Mouse (Mus musculus) kidney, postnatal 4 days (tissue): ENCODE measurements around the gene Ctbp2.

Experiments
- DNase-seq, 2 experiments: peaks; one replicate each; pipeline ENCODE4 v3.0.0; 2021; ENCODE audit warnings: mixed read lengths in 2 of 2

The Ctbp2 gene

DNA sequence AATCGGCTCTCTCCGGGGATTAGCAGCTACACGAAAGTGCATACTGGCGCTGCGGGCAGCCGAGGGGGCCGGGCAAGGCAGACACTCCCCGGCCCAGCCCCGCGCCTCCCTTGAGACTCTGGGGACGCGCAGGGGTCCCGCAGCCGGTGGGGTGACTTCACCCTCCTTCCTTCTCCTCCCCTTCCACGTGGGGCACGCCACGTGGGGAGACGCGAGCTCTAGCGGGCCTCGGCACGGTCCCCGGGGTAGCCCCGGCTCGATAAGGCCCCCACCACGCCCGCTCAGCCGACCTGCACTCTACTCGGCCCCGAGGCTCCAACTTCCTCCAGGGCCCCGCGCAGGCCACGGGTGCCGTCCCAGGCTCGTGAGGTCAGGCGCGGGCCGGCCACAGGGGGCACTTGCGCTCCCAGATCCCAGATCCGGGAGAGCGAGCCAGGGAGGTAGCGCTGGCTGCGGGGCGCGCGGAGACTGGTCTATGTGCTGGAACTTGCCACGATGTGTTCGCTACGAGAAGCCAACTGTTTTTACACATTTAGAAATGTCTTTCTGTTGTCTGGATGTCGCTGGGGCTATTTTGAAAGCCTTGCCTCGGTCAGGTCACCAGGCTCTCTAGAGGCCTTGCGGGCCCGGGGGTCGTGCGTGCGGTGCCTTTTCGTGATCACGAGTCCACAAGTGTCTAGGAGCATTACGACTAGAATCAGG, at the start of gene Ctbp2:
TSS of gene Ctbp2 (minus strand) at position 356 of the 702 bp plus-strand sequence.
- DNase-seq = peak; percentile 89 to 94

DNA sequence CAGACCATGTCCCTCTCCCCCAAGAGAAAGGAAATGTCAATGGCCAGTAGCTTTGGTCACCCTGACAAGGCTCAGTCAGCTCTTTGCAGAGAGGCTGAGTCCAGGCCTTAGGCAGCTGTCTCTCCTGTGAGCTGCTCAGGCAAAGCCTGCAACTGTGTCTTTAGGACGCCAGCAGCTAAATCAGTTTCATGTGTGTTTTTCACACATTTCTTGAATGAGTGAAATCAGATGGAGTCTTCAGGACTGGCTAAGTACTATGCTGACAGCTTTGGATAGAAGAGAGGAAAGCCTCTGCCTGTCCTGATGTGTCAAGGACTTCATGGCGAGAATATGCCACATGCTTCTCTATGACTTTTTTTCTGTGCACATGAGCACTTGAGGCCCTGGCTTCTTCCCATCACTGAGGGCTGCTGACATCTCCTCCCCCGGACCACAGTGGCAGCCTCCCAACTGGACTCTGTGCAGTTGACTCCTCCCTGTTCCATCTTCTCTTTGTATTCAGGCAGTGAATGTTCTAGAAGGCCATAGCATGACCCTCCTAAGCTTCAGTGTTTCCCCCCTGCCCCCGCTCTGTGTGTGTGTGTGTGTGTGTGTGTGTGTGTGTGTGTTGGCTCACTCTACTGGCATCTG, 47.4 kb upstream of the Ctbp2 start:
- DNase-seq = peak; percentile 77 to 84

DNA sequence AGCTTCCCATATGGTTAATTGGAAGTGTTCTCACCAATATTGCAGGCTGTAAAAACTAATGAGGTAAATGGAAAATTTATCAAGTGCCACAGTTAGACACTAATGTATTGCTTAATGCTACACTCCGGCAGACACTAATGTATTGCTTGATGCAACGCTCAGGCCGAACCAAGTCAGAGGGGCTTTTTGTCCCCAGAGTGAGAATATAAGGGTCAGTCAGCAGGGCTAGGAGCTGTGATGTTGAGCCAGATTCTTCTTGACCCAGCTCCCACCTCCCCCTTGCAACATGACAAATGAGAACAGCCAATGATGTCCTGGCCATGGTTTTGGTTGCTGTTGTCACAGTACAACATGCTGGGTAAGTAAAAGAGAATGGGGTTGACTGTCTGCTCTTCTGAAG, 44.8 kb upstream of the Ctbp2 start:
- no peak for DNase-seq

DNA sequence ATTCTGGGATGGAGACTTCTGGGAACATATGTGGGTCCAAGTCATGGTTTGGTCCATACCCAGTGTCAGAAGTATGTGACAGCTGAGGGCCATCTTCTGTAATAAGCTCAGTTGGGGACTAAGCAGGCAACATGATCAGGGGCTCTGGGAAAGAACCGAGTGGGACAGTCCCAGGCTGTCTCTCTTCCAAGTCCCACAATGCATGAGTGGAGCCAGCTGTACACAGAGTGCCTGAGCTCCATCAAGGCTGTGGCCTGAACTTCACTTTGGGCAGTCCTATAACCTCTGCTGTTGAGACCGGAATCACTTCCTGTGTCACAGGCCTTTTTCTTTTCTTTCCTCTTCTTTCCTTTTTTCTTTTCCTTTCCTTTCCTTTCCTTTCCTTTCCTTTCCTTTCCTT, 43.7 kb upstream of the Ctbp2 start:
- DNase-seq = peak in 1 of 2 experiments; percentile 44

DNA sequence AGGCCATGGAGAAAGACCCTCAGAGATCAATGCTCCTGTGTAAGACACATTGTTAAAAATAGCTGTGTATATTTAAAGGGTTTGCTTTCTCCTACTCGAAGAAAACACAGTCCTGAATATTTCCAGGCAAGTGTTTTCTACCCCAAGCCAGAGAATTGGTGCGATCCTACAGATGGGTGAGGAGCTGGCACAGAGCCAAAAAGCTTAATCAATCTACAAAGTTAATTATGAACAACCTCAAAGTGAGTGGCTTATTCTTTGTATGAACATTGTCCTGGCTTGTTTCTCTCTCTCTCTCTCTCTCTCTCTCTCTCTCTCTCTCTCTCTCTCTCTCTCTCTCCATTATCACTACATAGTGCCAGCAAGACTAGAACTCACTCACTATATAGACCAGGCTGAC, 40.6 kb upstream of the Ctbp2 start:
- no peak for DNase-seq

DNA sequence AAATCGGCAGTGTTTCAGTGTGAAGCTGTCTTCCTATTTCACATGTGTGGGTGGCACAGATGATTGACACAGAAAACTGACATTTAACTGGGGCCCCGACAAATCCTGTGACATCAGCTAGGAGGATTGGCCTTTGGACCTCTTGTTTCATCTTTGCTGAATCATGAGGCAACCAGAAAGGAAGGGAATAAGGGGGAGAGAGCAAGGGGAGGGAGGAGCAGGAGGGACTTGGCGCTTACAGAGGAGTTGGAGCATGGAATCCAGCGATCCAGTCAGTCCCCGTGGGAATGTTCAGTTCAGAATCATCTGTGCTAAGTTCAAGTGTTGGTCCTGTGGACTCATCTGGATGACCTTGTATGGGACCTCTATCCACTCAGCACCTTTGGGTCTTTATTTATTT, 38.9 kb upstream of the Ctbp2 start:
- DNase-seq = peak in 1 of 2 experiments; percentile 40

DNA sequence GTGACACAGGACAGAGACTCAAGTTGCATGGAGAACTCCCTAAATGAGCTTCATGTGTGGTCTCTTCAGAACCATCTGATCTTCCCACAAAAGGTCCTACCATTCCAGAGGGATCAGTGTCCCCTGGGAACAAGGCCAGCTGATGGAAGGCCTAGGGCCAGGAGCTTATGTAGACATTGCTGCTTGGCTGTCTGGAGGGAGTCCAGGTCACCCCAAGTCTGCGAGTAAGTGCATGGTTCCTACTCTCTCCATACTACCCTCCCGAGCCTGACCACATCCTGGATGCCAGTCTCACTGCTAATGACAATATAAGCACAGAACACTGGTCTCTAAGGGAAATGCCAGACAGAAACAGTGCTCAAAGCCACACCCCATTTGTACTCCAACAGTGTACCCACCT, 38.0 kb upstream of the Ctbp2 start:
- DNase-seq = peak; percentile 42 to 56

DNA sequence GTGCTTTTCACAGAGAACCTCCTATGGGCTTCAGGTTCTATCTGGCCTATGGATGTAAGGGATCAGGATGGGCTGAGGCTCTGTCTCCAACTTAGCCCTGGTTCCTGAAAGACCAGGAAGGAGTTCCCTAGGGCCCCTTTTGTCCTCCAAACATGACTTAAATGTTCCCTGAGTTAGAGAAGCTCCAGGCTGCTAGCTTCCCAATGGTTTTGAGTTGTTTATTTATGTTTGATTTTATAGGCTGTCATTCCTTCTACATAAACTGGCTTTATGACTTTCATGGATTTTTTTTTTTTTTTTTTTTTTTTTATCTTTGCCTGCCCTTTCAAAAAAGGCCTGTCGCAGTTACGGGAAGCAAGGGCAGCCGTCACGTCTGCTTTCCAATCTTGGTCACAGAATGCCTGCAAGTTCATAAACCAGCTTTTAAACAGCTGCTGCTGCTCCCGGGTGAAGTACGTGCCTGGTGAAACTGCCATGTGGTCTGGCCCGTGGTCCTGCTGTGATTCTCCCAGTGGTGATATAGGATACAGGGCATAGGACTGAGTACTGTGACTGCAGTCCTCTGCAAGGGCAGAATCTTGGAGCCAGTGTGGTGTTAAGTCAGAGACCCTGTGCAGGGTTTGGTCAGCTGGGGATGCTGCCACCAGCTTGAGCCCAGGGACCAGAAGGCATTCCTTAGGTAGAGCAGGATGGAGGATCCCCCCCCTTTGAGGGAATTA, 37.4 kb upstream of the Ctbp2 start:
- peak; percentile 41 to 49 for DNase-seq

DNA sequence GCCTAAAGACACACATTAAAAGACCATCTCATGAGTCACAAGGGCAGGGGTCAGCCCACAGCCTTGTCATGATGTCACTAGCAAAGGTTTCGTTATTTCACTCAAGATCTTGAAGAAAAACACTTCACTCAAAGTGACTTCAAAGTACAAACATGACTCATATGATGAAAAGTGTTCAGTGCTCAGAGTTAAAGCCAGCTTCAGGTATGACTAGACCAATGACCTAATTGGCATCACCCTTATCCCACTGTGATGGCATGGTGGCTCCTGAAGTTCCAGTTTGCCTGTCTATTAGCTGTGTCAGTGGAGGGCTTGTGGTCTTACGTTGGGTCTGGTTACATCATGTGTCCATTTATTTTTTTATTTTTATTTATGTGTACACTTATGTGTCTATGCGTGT, 35.4 kb upstream of the Ctbp2 start:
- DNase-seq = no peak

DNA sequence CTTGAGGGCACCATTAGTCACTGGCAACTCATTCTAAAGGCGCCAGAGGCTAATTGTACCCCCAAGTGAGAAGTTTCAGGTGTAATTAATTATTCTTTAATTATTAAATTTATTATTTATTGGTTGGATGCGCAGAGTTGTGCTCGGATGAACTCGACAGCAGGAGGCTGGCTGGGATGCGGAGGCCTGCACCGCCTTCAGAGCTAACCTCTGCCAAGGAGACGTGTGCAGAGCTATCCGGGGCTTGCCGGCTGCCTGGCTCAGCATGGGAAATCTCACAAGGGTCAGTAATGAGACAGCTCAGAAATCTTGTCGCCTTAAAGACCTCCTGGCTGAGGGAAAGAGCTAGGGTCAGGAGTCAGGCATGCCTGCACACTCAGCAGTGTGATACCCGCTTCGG, 31.5 kb upstream of the Ctbp2 start:
- no peak for DNase-seq

DNA sequence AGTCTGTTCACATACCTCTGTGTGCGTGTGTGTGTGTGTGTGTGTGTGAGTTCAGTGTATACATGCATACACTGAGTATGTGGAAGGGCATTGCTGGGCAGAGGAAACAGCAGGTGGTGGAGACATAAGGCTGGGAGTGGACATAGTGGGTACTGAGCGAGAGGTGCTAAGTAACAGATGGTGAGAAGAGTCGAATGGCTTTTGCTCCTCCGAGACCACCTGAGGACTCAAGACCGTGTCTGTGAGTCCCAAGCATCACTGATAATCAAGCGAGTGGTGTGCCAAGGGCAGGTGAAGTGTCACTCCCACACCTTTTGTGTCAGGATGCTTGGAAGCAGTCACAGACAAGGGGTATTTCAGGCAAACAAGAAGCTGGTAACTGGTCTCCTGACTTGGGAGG, 30.7 kb upstream of the Ctbp2 start:
- no peak for DNase-seq

DNA sequence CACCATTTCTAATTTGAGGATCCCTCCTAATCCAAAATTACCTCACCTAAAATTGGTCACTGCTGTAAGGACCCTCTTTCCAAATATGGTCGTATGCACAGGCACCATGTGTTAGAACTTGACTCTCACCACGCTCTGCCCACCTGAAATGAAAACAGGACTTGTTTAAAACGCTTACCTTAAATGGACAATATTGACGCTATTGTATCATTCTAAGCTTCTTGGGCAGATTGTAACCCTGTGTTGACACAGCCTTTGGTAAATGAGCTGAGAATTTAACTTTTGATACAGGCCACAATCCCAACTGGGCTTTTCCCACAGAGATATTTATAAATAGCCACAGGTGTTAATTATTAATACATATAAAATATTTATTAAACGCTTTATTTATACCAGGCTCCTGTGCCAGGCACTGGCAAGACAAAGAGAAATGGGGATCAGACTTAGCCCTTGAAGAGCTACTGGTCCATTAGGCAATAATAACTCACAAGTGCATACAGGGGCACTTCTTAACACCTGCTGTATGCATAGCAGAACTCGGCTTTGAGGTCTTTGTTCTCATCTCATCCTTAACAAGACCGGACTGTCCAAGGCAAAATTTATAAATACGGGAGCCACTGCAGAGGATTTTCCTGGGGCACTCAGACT, 15.7 kb upstream of the Ctbp2 start:
- no peak for DNase-seq

DNA sequence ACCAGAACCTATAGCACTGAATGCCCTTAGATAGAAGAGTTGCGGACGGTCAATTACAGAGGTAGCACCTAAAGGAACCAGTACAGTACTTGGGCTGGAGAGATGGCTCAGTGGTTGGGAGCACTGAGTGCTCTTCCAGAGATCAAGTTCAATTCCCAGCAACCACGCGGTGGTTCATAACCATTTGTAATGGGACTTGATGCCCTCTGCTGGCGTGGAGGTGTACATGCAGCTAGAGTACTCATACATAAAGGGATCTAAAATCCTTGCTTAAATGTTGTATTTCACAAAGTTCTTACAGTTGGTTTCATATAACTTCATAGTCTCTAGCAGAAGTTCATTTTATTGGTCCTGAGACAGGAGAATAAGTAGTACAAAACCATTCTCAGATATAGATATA, 9.4 kb upstream of the Ctbp2 start:
- peak in 1 of 2 experiments; percentile 31 for DNase-seq

DNA sequence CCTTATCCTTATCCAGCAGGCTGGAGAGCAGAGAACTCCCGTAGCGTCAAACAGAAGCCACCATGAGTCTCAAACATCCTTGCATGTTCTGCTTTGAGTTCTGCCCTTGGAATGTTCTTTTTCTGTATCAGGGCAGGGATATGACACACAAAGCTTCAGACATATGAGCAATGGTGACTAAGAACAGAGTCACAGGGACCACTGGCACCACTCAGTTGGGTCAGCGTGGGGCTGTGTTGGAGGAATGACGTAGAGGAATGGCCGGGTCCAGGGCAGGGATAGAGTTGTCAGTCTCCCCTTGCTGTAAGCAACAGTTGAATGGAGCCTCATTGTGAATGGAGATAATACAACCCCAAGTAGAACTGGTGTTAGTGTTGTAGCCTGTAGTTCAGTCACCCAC, 8.5 kb upstream of the Ctbp2 start:
- DNase-seq = no peak

DNA sequence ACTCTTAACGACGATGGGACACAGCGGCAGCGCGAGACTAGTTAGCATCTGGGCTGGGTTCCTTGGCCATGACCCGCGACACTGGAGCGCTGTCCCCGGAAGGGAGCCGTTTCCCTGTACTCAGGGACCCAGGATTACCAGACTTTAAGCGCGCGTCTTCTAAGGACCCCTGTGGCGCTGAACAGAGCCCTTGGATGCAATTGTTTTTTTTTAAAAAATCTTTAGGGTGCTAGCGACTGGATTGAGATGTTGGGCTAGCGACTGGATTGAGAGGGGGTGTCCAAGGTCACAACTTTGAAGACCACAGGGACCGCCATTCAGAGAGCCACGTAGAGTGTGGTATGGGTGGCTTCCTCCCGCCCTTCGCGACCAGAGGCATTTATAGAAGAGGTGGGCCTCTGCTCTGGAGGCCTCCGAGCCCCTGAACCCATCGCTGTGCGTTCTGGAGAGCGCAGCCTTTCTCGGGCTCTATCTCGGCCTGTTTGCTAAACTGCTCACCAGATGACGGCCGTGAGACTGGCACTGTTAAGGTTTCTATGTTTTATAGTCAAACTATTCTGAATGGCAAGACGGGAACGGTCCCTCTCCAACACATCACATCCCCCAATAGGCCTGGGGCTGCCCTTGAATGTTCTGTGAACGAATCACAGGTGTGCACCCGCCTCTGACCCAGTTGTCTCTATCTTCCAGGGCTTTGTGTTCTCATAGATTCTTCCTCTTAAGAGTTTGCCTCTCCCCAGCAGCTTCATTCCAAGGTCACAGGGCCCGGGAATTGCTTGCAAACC, 739 bp upstream of the Ctbp2 start:
- DNase-seq = peak; percentile 38 to 57

DNA sequence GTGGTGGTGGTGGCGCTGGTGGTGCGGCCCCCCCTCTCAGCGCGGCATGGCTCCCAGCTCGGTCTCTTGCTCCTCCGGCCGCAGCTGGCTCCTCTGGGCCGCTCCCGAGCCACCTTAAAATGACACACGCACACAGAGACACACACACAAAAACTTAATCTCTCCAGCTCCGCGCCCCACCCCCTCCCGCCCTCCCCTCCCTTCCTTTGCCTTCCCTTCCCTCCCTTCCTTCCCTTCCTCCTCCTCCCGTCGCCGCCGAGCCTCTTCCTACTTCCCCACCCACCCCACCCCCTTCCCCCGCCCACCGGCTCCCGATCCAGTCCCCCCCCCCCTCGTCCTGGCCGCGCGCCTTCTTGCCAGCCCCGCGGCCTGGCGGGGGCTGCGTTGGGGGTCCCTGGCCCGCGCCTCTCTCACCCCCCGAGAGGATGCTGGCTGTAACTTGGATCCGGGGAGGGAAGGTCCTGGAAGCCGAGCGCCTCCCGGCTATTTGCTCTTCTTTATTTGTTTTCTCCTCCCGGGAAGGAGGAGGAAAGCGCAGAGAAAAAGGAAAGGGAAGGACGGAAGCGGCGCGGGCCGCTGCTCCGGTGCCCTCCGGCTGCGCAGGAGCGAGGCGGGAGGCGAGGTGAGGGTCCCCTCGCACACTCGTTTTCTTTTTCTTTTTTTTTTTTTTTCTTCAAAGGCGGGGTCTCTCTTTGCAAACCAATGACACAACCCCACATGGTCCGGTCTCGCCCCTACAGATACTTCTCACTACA, 733 bp downstream of the Ctbp2 start, which contains the start of gene Fgfr2:
TSS of gene Fgfr2 (minus strand) at position 107 of the 755 bp plus-strand sequence.
- DNase-seq = peak; percentile 78 to 87

DNA sequence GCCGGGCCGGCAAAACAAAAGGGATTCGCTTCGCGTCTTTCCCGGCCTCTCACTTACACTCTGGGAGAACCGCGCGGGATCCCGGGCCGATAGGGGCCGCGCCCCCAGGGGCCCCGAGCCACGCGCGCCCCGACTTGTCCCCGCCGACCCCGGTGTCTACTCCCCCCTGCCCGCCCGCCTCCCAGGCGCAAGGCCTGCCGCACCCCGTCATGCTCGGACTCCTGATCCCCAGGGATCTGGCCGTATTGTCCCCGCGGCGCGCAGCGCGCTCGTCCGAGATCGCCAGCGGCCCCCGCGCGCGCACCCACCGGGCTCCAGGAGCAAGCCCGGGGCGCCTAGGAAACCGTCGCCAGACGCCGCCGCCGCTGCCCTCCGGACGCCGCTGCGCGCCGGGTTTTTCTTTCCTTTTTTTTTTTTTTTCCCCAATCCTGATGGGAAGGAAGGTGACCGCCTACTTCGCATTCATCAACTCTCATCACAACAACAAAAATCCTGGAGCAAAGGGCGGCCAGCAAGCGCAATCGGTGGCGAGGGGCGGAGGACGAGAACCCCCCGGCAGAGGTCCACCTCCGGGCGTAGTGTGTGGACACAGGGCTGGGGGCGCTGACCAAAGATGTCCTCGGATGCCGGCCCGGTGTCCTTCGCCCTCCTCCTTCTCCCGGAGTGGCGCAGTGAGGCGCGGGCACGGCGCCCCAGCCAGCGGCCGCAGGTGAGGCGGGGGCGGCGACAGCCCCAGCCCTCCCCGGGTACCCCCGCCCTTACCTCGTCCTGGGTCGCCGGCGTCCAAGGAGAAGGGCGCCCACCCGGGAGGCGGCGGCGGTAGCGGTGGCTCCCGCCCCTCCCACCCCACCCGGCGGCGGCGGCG, 1.5 kb downstream of the Ctbp2 start:
- DNase-seq = peak; percentile 68 to 79

DNA sequence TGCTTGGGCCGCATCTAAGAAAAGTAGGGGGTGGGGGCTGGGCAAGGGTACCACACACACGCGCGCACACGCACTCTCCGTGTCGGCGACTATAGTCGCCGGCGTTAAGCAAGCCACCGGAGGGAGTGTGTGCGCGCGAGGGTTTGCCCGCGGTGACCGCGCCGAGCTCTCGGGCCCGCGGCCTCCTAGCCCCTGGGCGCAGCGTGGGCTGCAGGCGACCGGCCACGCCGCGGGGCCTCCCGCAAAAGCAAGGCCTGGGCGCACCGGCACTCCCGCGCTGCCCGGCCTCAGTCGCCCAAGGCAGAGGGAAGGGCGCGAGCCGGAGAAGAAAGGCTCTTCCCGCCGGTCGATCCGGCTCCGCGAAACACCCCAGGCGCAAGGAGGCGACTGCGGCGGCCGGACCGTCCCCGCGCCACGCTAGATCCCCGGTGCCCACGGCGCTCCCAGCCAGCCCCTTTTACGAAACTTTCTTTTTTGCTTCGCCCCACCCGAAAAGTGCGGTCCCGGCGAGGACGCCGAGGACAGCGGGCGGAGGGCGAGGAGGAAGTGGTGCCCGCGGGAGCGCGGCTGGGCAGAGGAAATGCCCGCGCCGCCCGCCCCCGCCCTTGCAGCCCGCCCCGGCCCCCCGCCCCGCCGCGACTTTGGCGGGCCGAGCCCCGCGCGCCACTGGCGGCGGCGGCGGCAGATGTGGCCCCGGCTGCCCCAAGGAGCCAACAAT, 2.3 kb downstream of the Ctbp2 start:
- peak; percentile 70 to 76 for DNase-seq

DNA sequence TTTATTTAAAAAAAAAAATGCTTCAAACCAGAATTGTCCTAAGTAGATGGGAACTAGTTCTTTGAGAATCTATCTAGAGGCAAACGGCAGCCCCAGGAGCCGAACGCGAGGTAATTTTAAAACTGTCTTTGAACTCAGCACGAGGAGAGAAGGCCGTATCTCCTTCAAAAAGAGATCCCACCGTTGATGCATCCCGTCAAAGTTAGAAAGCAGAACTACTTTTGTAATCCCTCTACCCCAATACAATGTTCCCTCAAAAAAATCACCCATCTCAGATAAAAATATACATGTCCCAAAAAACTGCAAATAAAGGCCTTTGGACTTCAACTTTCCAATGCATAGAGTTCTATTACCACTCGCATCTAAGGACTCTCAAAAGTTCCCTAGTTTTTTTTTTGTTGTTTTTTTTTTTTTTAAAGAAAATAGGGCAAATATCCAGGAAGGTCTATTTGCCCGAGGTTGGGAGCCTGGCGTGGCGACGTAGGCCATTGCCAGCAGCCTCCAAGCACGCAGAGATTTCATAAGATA, 3.0 kb downstream of the Ctbp2 start:
- no peak for DNase-seq
